Mouse (Mus musculus) ES-CJ7 (cell line): ENCODE results near the gene Fam151a.
"Not testable (repeated sequence)": the region's sequence is repeated elsewhere in the genome, so short reads cannot be mapped to it uniquely, and the experiment has no call there.

Experiments
- DNase-seq: peaks from one replicate; pipeline ENCODE4 v3.0.0; 2011; ENCODE audit warnings: low read depth, low spot score

The Fam151a gene

GRCm38 (mm10) chr4:106775767-106776166, 42.1 kb downstream of the Fam151a start:
- DNase-seq = not testable (repeated sequence)

- DNase-seq = peak; percentile 56
Measured at GRCm38 (mm10) chr4:106776998-106777397, 43.3 kb downstream of the Fam151a start.

GRCm38 (mm10) chr4:106778116-106778788, 44.6 kb downstream of the Fam151a start:
- DNase-seq = no peak

- DNase-seq = no peak
Measured at GRCm38 (mm10) chr4:106780045-106780444, 46.4 kb downstream of the Fam151a start.

- no peak for DNase-seq
Measured at GRCm38 (mm10) chr4:106783137-106783536, 49.4 kb downstream of the Fam151a start.

GRCm38 (mm10) chr4:106784806-106785205, 51.1 kb downstream of the Fam151a start:
- no peak for DNase-seq

- no peak for DNase-seq
Measured at GRCm38 (mm10) chr4:106785345-106785744, 51.7 kb downstream of the Fam151a start.

GRCm38 (mm10) chr4:106785753-106786540, 52.3 kb downstream of the Fam151a start:
- DNase-seq = no peak

GRCm38 (mm10) chr4:106787830-106788229, 54.1 kb downstream of the Fam151a start:
- DNase-seq = no peak

GRCm38 (mm10) chr4:106788627-106789026, 54.9 kb downstream of the Fam151a start:
- DNase-seq = no peak

- no peak for DNase-seq
Measured at GRCm38 (mm10) chr4:106789705-106790104, 56.0 kb downstream of the Fam151a start.

- DNase-seq = not testable (repeated sequence)
Measured at GRCm38 (mm10) chr4:106790218-106790617, 56.5 kb downstream of the Fam151a start.

GRCm38 (mm10) chr4:106790938-106791337, 57.2 kb downstream of the Fam151a start:
- no peak for DNase-seq

- no peak for DNase-seq
Measured at GRCm38 (mm10) chr4:106792276-106792675, 58.6 kb downstream of the Fam151a start.

- DNase-seq = peak; percentile 30
Measured at GRCm38 (mm10) chr4:106793826-106794225, 60.1 kb downstream of the Fam151a start.

- DNase-seq = no peak
Measured at GRCm38 (mm10) chr4:106794247-106794646, 60.6 kb downstream of the Fam151a start.

GRCm38 (mm10) chr4:106795289-106795688, 61.6 kb downstream of the Fam151a start:
- no peak for DNase-seq
